Mouse (Mus musculus) liver, embryonic 14.5 days (tissue): ENCODE results near the gene Edf1. TPM values are rescaled to one million over a fixed set of nuclear protein-coding genes. Genes with fewer than 3 reads are reported as not detected.

ENCODE experiments used
- ATAC-seq: fragments of 200-750 bp; cut with Nextera tagmentation; 2 replicates; pipeline ENCODE4 v1.8.0; 2017; ENCODE audit warnings: moderate number of reproducible peaks, mild to moderate bottlenecking, moderate library complexity; ENCODE audit not compliant: insufficient read depth
- DNase-seq, 3 experiments: peaks; one replicate each; pipeline ENCODE4 v3.0.0-alpha.2; 2012 to 2013; ENCODE audit warnings: low read depth in 3 of 3, low spot score in 3 of 3
- H3K27ac ChIP-seq: fragments of 300-500 bp; sonication (generic); 2 replicates; pipeline ENCODE4 v1.5.1; 2014; ENCODE audit warnings: moderate library complexity, mild to moderate bottlenecking, control low read depth, inconsistent platforms
- H3K27me3 ChIP-seq: fragments of 300-500 bp; sonication (generic); 2 replicates; pipeline ENCODE4 v1.6.1; 2014; ENCODE audit warnings: mild to moderate bottlenecking, low read length, moderate library complexity; ENCODE audit not compliant: control insufficient read depth, insufficient read depth
- H3K36me3 ChIP-seq: fragments of 300-500 bp; sonication (generic); replicated peaks from 2 replicates; pipeline ENCODE4 v1.6.1; 2014; ENCODE audit warnings: low read depth; ENCODE audit not compliant: control insufficient read depth, insufficient read depth
- H3K4me1 ChIP-seq, 2 experiments: fragments of 200-500 bp in 1 of 2; fragments of 300-500 bp in 1 of 2; sonication (generic) in 1 of 2; replicated peaks; 2 replicates each; pipeline ENCODE4 v1.6.1; 2012 to 2014; ENCODE audit warnings: antibody characterized with exemption in 1 of 2, inconsistent platforms in 1 of 2, low read length in 1 of 2; ENCODE audit not compliant: control insufficient read depth in 2 of 2, insufficient read depth in 2 of 2
- H3K4me2 ChIP-seq: fragments of 300-500 bp; sonication (generic); 2 replicates; pipeline ENCODE4 v1.6.1; 2014; ENCODE audit warnings: low read depth, mild to moderate bottlenecking, control low read depth, moderate library complexity
- H3K4me3 ChIP-seq, 2 experiments: fragments of 200-500 bp in 1 of 2; fragments of 300-500 bp in 1 of 2; sonication (generic) in 1 of 2; 2 replicates each; pipeline ENCODE4 v1.5.1; 2012 to 2014; ENCODE audit warnings: low read depth in 2 of 2, low read length in 2 of 2, mild to moderate bottlenecking in 2 of 2, control low read depth in 1 of 2, inconsistent platforms in 1 of 2, moderate library complexity in 1 of 2; ENCODE audit not compliant: insufficient read depth in 1 of 2
- H3K9ac ChIP-seq: fragments of 300-500 bp; sonication (generic); replicated peaks from 2 replicates; pipeline ENCODE4 v1.6.1; 2014; ENCODE audit warnings: mild to moderate bottlenecking, control low read depth, moderate library complexity
- H3K9me3 ChIP-seq: fragments of 300-500 bp; sonication (generic); 2 replicates; pipeline ENCODE4 v1.6.1; 2016; ENCODE audit warnings: low read length, mixed read lengths; ENCODE audit not compliant: control insufficient read depth
- CTCF ChIP-seq: IDR thresholded peaks from 2 replicates; pipeline ENCODE4 v1.5.1; 2016; ENCODE audit warnings: antibody characterized with exemption, low read depth, control low read depth
- EP300 ChIP-seq: IDR thresholded peaks from 2 replicates; pipeline ENCODE4 v1.6.1; 2016; ENCODE audit warnings: antibody characterized with exemption, low read depth
- WGBS: fragments of 180-500 bp; shearing (Covaris S2); extraction: QIAGEN DNeasy Blood & Tissue Kit; methylation state at CpG from one replicate; pipeline ENCODE4 v1.1.7; 2014; ENCODE audit not compliant: insufficient replicate concordance; 5-methylcytosine and 5-hydroxymethylcytosine counted together
- polyA plus RNA-seq, 2 experiments: library from polyadenylated mRNA; depleted of rRNA in 1 of 2; stranded (reverse) in 1 of 2; unstranded in 1 of 2; fragments of >200 nt; fragmentation: Nextera tagmentation in 1 of 2; extraction: Ambion mirVana in 1 of 2; gene quantifications; 2 replicates each; pipeline versions ENCODE4 v1.2.1 to v1.2.3; 2012 to 2014

The Edf1 gene
- polyA plus RNA-seq, 2 experiments: 104 to 192 TPM

GRCm38 (mm10) chr2:25561946-25562345, 4.3 kb downstream of the Edf1 start:
- H3K36me3 ChIP-seq: peaks cover 33% of the 10 kb centered on the region
- H3K27ac ChIP-seq: no peak overlapping the region
- H3K27me3 ChIP-seq: no peaks in the 10 kb centered on the region
- ATAC-seq: no peak
- no peak overlapping the region for H3K4me2 ChIP-seq
- no peak for DNase-seq
- no peaks in the 10 kb centered on the region for H3K9me3 ChIP-seq
- H3K9ac ChIP-seq: no peak overlapping the region
- no peak for TF ChIP-seq EP300
- no peak for TF ChIP-seq CTCF
- peaks cover 8 to 12% of the 10 kb centered on the region in 2 experiments for H3K4me1 ChIP-seq
- H3K4me3 ChIP-seq: no peak overlapping the region
- 79% methylated on average over 9 of the region's 9 CpGs for WGBS

- peaks cover 23% of the 10 kb centered on the region for H3K36me3 ChIP-seq
- no peak for TF ChIP-seq CTCF
- TF ChIP-seq EP300: no peak
- no peaks in the 10 kb centered on the region for H3K9me3 ChIP-seq
- ATAC-seq: no peak
- no peak overlapping the region for H3K9ac ChIP-seq
- H3K27ac ChIP-seq: no peak overlapping the region
- no peak for DNase-seq
- H3K4me2 ChIP-seq: no peak overlapping the region
- H3K4me3 ChIP-seq: no peak overlapping the region
- no peaks in the 10 kb centered on the region for H3K27me3 ChIP-seq
- no peaks in the 10 kb centered on the region for H3K4me1 ChIP-seq
- 83% methylated on average over 8 of the region's 8 CpGs for WGBS
Measured at GRCm38 (mm10) chr2:25565741-25566140, 8.1 kb downstream of the Edf1 start.

- no peak overlapping the region for H3K4me3 ChIP-seq
- H3K27ac ChIP-seq: no peak overlapping the region
- no peak overlapping the region for H3K9ac ChIP-seq
- no peak overlapping the region for H3K4me2 ChIP-seq
- peaks cover 17% of the 10 kb centered on the region for H3K36me3 ChIP-seq
- H3K4me1 ChIP-seq: no peaks in the 10 kb centered on the region
- WGBS: 85% methylated on average over 6 of the region's 6 CpGs
- no peaks in the 10 kb centered on the region for H3K27me3 ChIP-seq
- no peaks in the 10 kb centered on the region for H3K9me3 ChIP-seq
- TF ChIP-seq CTCF (peak; percentile 40), EP300 (no peak)
- ATAC-seq (no peak), DNase-seq (no peak)
Measured at GRCm38 (mm10) chr2:25566558-25566957, 8.9 kb downstream of the Edf1 start.

- DNase-seq (no peak), ATAC-seq (no peak)
- Histone ChIP-seq H3K9me3 (no peaks in the 10 kb centered on the region), H3K4me3 (no peak overlapping the region), H3K36me3 (peaks cover 3% of the 10 kb centered on the region), H3K4me2 (no peak overlapping the region), H3K27ac (no peak overlapping the region), H3K9ac (no peak overlapping the region), H3K27me3 (no peaks in the 10 kb centered on the region), H3K4me1 (peaks cover 3 to 4% of the 10 kb centered on the region in 2 experiments)
- TF ChIP-seq EP300 (no peak), CTCF (no peak)
- WGBS: 76% methylated on average over 6 of the region's 6 CpGs
Measured at GRCm38 (mm10) chr2:25568473-25569019, 10.9 kb downstream of the Edf1 start.

GRCm38 (mm10) chr2:25569323-25569722, 11.7 kb downstream of the Edf1 start:
- Histone ChIP-seq H3K4me1 (peaks cover 7 to 10% of the 10 kb centered on the region in 2 experiments), H3K4me3 (no peak overlapping the region), H3K36me3 (no peaks in the 10 kb centered on the region), H3K27me3 (no peaks in the 10 kb centered on the region), H3K4me2 (no peak overlapping the region), H3K9ac (no peak overlapping the region), H3K9me3 (no peaks in the 10 kb centered on the region), H3K27ac (no peak overlapping the region)
- no peak for DNase-seq
- no peak for TF ChIP-seq EP300
- TF ChIP-seq CTCF: no peak
- ATAC-seq: no peak
- WGBS: 83% methylated on average over 3 of the region's 3 CpGs

GRCm38 (mm10) chr2:25571221-25571620, 13.6 kb downstream of the Edf1 start:
- Histone ChIP-seq H3K4me3 (no peak overlapping the region), H3K27ac (no peak overlapping the region), H3K36me3 (no peaks in the 10 kb centered on the region), H3K9me3 (no peaks in the 10 kb centered on the region), H3K27me3 (peaks cover 8% of the 10 kb centered on the region), H3K9ac (no peak overlapping the region), H3K4me2 (no peak overlapping the region), H3K4me1 (peaks cover 10 to 13% of the 10 kb centered on the region in 2 experiments)
- ATAC-seq (no peak), DNase-seq (no peak)
- WGBS: 63% methylated on average over 4 of the region's 4 CpGs
- TF ChIP-seq CTCF (no peak), EP300 (no peak)
